Mouse (Mus musculus) heart, postnatal 4 days (tissue): ENCODE measurements around the gene Il1r1. TPM values are rescaled to one million over a fixed set of nuclear protein-coding genes. Genes with fewer than 3 reads are reported as not detected.

Source experiments
- total RNA-seq, 2 experiments: library from RNA; stranded (reverse); gene quantifications; 2 replicates each; pipeline ENCODE4 v1.2.3; 2021

Gene Il1r1
- total RNA-seq, 2 experiments from 2014 or later, result 9.8 TPM

Other genes starting within 250 kb of the Il1r1 start
- gene Il1r2, start 151.0 kb upstream of the Il1r1 start, total RNA-seq, result not detected
- 1 to 10 TPM; 6.2 to 6.8 TPM for gene Il1rl2, start 99.5 kb downstream of the Il1r1 start, total RNA-seq
- 1 to 10 TPM in 1 of 2 experiments, under 1 TPM in 1; 0.77 to 1.4 TPM for gene Il1rl1, start 204.5 kb downstream of the Il1r1 start, total RNA-seq
- 1 to 10 TPM in 1 of 2 experiments, under 1 TPM in 1; 0.98 to 1.6 TPM for gene Il18r1, start 240.5 kb downstream of the Il1r1 start, total RNA-seq